Mouse (Mus musculus): ENCODE results near the gene Psmb3. TPM values are rescaled to one million over a fixed set of nuclear protein-coding genes. Genes with fewer than 3 reads are reported as not detected.

The Psmb3 gene
- polyA plus RNA-seq, 1 experiment = 151 TPM

DNA sequence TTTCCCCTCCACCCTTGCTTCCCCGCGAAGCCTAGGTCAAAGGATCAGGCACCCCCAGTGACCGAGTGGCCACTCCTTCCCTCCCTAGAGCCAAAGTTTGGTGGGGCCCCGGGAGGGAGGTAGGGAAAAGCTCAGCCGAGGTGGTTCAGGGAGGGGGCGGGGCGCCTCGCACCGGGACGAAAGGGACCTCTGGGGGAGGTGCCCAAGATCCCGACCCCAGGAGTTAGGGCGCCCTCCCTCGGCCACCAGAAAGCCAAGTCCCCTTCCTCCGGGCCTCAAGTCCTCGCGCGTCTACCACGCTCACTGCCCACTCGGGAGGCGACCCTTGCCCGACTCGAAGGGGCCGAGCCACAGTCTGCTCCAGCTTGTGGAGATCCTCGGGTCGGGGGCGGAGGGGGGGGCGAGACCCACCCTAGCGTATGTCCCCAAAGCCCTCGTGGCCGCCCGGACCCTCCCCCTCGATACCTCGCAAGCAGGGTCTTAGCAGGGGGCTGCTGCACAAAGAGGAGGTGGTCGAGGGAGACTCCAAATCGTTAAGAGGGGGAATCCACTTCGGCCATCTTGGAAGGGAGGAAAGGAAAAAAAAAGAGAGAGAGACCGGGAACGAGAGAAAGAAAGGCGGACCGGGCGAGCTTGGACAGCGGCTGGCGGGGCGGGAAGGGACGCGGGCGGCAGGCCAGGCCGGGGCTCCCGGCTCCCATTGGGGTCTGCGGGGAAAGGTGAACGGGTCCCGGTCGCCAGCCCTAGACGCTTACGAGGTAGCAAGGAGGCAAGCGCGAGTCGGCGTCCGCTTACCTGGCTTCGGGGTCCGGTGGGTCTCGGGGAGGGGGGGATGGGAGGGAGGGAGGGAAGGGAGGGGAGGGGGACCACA lies 4.2 kb upstream of the Psmb3 start:
- Histone ChIP-seq H3K4me3 (ENCODE audit: extremely low read depth, insufficient read depth, insufficient read length) (peak overlapping the region; percentile 58; the same call in 1 of the 2 replicates), H3K36me3 (ENCODE audit: control insufficient read depth, insufficient read depth, low read length) (no peaks in the 10 kb centered on the region), H3K27me3 (ENCODE audit: control insufficient read depth, insufficient read depth, low read length) (peaks cover 13% of the 10 kb centered on the region), H3K4me1 (ENCODE audit: control insufficient read depth, insufficient read depth, insufficient read length) (peaks cover 13% of the 10 kb centered on the region; the same call in 1 of the 2 replicates), H3K27ac (ENCODE audit: insufficient read depth, low read length) (no peak overlapping the region)
- no peak for DNase-seq (ENCODE audit: low read depth in 1 of 2, low spot score in 2 of 2)
- TF ChIP-seq CTCF (IDR thresholded peaks at IDR 0.05; ENCODE audit: extremely low read depth, insufficient read depth, insufficient read length, insufficient replicate concordance) = no peak
- no peak for TF ChIP-seq POLR2A (IDR thresholded peaks at IDR 0.05; ENCODE audit: low read depth, low read length)
- under 1% methylated on average over 58 of the region's 63 CpGs for WGBS

DNA sequence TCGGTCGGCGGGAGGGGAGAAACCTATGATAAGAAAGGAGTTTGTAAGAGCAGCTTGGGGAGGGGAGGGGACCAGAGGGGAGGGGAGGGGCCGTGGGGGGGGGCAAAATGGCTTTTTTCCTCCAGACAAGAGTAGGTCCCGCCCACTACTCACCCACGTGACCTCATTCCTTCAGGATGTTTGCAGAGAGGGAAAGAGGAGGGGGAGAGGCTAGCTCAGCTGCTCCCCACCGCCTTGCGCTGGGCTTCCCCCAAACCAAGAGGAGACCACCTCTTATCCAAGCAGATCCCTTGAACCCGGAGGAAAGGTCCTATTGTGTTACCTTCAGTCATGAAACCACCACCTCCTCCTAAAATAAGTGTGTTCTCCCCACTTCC lies 3.6 kb upstream of the Psmb3 start:
- Histone ChIP-seq H3K27ac (ENCODE audit: insufficient read depth, low read length) (peak overlapping the region; percentile 21), H3K4me3 (ENCODE audit: extremely low read depth, insufficient read depth, insufficient read length) (peak overlapping the region; percentile 58), H3K27me3 (ENCODE audit: control insufficient read depth, insufficient read depth, low read length) (peaks cover 13% of the 10 kb centered on the region), H3K4me1 (ENCODE audit: control insufficient read depth, insufficient read depth, insufficient read length) (peaks cover 13% of the 10 kb centered on the region; the same call in 1 of the 2 replicates), H3K36me3 (ENCODE audit: control insufficient read depth, insufficient read depth, low read length) (no peaks in the 10 kb centered on the region)
- WGBS = 0% methylated on average over 5 of the region's 9 CpGs
- no peak for DNase-seq (ENCODE audit: low read depth in 1 of 2, low spot score in 2 of 2)
- no peak for TF ChIP-seq CTCF (IDR thresholded peaks at IDR 0.05; ENCODE audit: extremely low read depth, insufficient read depth, insufficient read length, insufficient replicate concordance)
- TF ChIP-seq POLR2A (IDR thresholded peaks at IDR 0.05; ENCODE audit: low read depth, low read length) = no peak

DNA sequence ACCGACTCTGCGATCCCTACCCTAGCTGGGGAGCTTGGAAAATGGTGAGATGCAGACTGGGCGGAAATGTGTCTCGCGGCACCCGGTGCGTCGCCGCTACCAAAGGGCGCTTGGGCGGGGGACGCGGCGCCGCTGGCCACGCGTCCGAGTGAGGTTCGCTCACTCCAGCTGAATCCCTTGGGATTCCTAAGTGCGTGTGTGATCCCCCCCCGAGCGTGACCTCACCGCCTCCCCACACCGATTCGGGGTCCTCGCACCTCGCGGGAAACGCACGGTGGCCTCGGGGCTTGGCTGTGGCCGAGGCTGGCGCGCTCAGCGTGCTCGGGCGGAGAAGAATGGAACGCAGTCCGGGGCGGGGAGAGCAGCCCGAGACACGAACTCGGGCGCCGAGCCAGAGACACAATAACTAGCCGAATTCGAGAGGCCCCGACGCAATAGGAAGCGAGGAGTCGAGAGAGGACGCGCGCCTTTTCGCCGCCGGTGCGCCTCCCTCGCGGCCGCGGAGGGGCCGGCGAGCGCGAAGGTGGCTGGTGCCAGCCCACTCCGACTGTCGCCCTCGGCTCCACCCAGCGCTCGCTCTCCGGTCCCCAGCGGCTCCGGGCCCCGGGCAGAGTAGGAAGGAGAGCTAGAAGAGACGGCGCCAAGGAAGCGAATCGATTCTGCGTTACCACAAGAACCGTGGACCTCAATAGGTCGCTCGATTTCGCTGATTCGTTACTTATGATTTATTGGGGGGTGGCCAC lies 3.0 kb upstream of the Psmb3 start, which contains the start of gene Pcgf2:
Pcgf2 (minus strand) TSS at position 495 of the 743 bp plus-strand sequence.
- Histone ChIP-seq H3K27me3 (ENCODE audit: control insufficient read depth, insufficient read depth, low read length) (peaks cover 13% of the 10 kb centered on the region), H3K27ac (ENCODE audit: insufficient read depth, low read length) (peak within 1 kb of the TSS; percentile 21), H3K4me1 (ENCODE audit: control insufficient read depth, insufficient read depth, insufficient read length) (peaks cover 13% of the 10 kb centered on the region; the same call in 1 of the 2 replicates), H3K4me3 (ENCODE audit: extremely low read depth, insufficient read depth, insufficient read length) (peak within 1 kb of the TSS; percentile 58), H3K36me3 (ENCODE audit: control insufficient read depth, insufficient read depth, low read length) (no peaks in the 10 kb centered on the region)
- under 1% methylated on average over 85 of the region's 85 CpGs for WGBS
- peak in 1 of 2 experiments; percentile 49 for DNase-seq (ENCODE audit: low read depth in 1 of 2, low spot score in 2 of 2)
- TF ChIP-seq POLR2A (IDR thresholded peaks at IDR 0.05; ENCODE audit: low read depth, low read length) (no peak), CTCF (IDR thresholded peaks at IDR 0.05; ENCODE audit: extremely low read depth, insufficient read depth, insufficient read length, insufficient replicate concordance) (no peak)

DNA sequence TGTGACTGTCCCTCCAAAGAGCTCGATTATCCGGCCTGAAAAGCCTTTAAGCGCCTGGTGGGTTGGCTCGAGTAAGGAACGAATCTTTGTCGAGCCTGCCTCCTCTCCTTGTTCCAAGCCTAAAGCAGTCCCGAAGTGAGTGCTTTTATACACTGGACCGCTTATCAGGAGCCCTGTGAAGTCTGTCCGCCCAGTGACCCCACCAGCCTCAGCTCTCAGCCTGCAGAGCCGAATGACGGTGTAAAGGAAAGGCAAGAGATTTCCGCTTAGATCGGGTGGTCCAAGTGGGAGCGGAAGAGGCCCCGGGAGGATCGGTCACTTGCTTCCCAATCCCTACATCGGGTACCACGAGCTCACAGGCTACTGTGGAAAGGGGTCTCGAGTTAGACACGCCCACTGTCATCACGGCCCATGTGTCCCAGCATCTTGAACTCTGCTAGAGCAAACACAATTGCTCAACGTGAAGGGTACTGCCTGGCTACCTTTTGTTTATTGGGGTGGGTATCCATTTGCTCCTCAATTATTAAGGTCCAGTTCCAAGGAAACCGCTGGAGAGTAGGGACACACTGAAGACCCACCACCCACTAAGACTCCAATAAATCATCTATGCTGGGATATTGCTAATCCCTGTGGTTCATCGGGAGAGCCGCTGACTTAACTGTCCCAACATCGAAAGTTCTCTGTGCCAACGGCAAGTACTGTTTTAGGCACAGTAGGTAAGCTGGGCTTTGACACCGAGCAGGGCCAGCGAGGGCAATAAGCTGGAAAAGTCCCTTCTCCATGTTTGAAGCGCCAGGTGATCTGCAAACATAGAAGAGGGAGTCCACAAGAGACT lies 2.2 kb upstream of the Psmb3 start:
- no peak for TF ChIP-seq POLR2A (IDR thresholded peaks at IDR 0.05; ENCODE audit: low read depth, low read length)
- TF ChIP-seq CTCF (IDR thresholded peaks at IDR 0.05; ENCODE audit: extremely low read depth, insufficient read depth, insufficient read length, insufficient replicate concordance) = no peak
- Histone ChIP-seq H3K4me1 (ENCODE audit: control insufficient read depth, insufficient read depth, insufficient read length) (peaks cover 13% of the 10 kb centered on the region; the same call in 1 of the 2 replicates), H3K27me3 (ENCODE audit: control insufficient read depth, insufficient read depth, low read length) (peaks cover 13% of the 10 kb centered on the region), H3K27ac (ENCODE audit: insufficient read depth, low read length) (0 out of 2 replicates have a peak overlapping the region, but pooled peaks have one; percentile 21), H3K4me3 (ENCODE audit: extremely low read depth, insufficient read depth, insufficient read length) (peak overlapping the region; percentile 58), H3K36me3 (ENCODE audit: control insufficient read depth, insufficient read depth, low read length) (no peaks in the 10 kb centered on the region; the same call in 1 of the 2 replicates)
- DNase-seq (ENCODE audit: low read depth in 1 of 2, low spot score in 2 of 2) = no peak
- 21% methylated on average over 30 of the region's 30 CpGs for WGBS

DNA sequence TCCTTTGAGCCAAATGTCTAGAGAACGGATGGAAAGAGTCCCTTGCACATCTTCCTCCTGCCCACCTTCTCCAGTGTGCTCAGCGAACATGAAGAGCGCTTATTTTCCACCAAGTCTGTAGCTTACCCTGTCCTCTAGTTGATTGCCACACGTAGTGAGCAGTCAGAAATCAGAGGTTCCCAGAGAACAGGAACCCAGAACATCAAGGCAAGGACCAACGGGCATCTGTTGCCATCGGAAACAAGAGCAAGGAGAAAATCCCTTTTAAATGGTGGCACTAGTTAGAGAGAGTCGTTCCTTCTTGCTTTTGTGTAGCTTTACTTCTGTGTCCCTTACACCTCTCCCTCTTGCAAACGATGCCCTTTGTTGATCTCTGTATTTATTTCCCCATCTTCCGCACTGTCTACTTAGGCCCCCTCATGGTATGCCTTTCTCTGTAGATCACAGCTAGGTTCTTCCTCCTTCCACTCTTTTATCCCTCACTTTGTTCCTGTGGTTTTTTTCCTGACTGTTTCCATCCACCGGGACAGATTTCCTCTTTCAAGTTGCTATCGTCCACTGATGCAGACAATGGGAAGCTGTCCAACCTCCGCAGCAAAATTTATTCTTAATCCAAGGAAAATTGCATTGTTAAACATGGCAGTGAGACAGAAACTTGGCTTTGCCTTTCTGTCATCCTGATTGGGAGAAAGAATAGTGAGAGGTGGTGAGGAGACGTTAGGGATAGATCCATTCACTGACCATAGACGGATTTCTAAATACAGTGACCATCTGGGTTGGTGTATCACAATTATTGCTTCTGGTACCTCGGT lies 1.4 kb upstream of the Psmb3 start:
- Histone ChIP-seq H3K36me3 (ENCODE audit: control insufficient read depth, insufficient read depth, low read length) (peaks cover 1% of the 10 kb centered on the region), H3K4me3 (ENCODE audit: extremely low read depth, insufficient read depth, insufficient read length) (no peak overlapping the region), H3K27me3 (ENCODE audit: control insufficient read depth, insufficient read depth, low read length) (peaks cover 13% of the 10 kb centered on the region), H3K4me1 (ENCODE audit: control insufficient read depth, insufficient read depth, insufficient read length) (peaks cover 13% of the 10 kb centered on the region; the same call in 1 of the 2 replicates), H3K27ac (ENCODE audit: insufficient read depth, low read length) (no peak overlapping the region)
- WGBS = 46% methylated on average over 15 of the region's 15 CpGs
- TF ChIP-seq CTCF (IDR thresholded peaks at IDR 0.05; ENCODE audit: extremely low read depth, insufficient read depth, insufficient read length, insufficient replicate concordance) = no peak
- no peak for TF ChIP-seq POLR2A (IDR thresholded peaks at IDR 0.05; ENCODE audit: low read depth, low read length)
- no peak for DNase-seq (ENCODE audit: low read depth in 1 of 2, low spot score in 2 of 2)
